Mouse (Mus musculus): ENCODE results near the gene Pnrc1. TPM values are rescaled to one million over a fixed set of nuclear protein-coding genes. Genes with fewer than 3 reads are reported as not detected.

Pnrc1 gene
- polyA plus RNA-seq, 1 experiment: 337 TPM

DNA sequence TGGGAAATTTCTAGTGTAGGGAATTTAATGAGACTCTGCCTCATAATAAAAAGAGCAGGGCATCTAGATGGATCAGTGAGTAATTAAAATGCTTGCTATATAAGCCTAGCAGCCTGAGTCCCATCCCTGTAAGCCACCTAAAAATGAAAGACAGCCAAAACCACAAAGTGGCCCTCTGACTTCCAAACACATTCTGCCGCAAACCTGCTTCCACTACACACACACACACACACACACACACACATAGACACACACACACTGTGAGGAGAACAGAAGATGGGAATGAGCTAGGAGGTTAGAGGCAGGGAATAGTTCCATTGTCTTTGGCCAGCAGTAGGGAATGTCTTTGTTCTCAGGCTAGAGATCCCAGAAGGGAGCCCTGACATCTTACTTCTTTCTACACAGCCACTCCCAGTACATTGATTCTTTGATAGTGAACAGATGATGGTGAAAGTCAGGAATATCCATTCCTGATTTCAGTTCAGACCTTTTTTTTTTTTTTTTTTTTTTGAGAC, 40.2 kb downstream of the Pnrc1 start:
- no peak overlapping the region for H3K27ac ChIP-seq (ENCODE audit: insufficient read depth, low read depth, low read length)
- H3K36me3 ChIP-seq (ENCODE audit: control insufficient read depth, insufficient read depth, low read length): peaks cover 12% of the 10 kb centered on the region
- H3K4me3 ChIP-seq (ENCODE audit: low read depth, low read length): no peak overlapping the region
- H3K27me3 ChIP-seq (ENCODE audit: control insufficient read depth, insufficient read depth, low read length): no peaks in the 10 kb centered on the region
- 84% methylated on average over 1 of the region's 1 CpGs for WGBS
- H3K4me1 ChIP-seq (ENCODE audit: control insufficient read depth, insufficient read depth, insufficient read length, low read length): 0 out of 2 replicates have a peak, but pooled peaks cover 2% of the 10 kb centered on the region
- no peak for TF ChIP-seq CTCF (IDR thresholded peaks at IDR 0.05; ENCODE audit: extremely low read depth, insufficient read length, insufficient replicate concordance, low read depth, low read length)
- no peak for TF ChIP-seq POLR2A (IDR thresholded peaks at IDR 0.05; ENCODE audit: low read depth, low read length)

DNA sequence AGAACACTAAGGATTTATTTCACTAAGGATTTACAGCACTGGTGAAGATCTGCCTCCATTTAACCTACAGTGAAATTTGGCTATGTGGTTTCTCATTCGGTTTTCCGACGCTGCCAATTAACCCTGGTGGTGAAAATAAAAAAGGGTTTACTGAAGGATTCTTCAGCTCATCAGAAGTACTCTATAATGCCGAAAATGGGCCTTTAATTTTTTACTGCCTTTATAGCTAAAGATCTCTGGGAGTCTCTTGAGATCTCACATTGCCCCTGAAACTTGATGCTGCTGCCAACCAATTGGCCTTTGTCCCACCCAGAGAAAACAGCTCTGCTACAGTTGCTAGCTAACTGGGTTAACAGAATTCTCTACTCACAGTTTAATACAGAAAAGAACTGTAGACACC, 41.0 kb downstream of the Pnrc1 start:
- 0% methylated on average over 4 of the region's 4 CpGs for WGBS
- H3K4me1 ChIP-seq (ENCODE audit: control insufficient read depth, insufficient read depth, insufficient read length, low read length): 0 out of 2 replicates have a peak, but pooled peaks cover 4% of the 10 kb centered on the region
- peak overlapping the region; percentile 40; the same call in 1 of the 2 replicates for H3K4me3 ChIP-seq (ENCODE audit: low read depth, low read length)
- no peaks in the 10 kb centered on the region for H3K27me3 ChIP-seq (ENCODE audit: control insufficient read depth, insufficient read depth, low read length)
- TF ChIP-seq POLR2A (IDR thresholded peaks at IDR 0.05; ENCODE audit: low read depth, low read length): no peak
- H3K27ac ChIP-seq (ENCODE audit: insufficient read depth, low read depth, low read length): peak overlapping the region; percentile 59
- peaks cover 20% of the 10 kb centered on the region for H3K36me3 ChIP-seq (ENCODE audit: control insufficient read depth, insufficient read depth, low read length)

GRCm38 (mm10) chr4:33248062-33248889, 41.7 kb downstream of the Pnrc1 start:
- Histone ChIP-seq H3K36me3 (ENCODE audit: control insufficient read depth, insufficient read depth, low read length) (peaks cover 20% of the 10 kb centered on the region), H3K4me3 (ENCODE audit: low read depth, low read length) (peak overlapping the region; percentile 75), H3K4me1 (ENCODE audit: control insufficient read depth, insufficient read depth, insufficient read length, low read length) (0 out of 2 replicates have a peak, but pooled peaks cover 4% of the 10 kb centered on the region), H3K27ac (ENCODE audit: insufficient read depth, low read depth, low read length) (peak overlapping the region; percentile 97), H3K27me3 (ENCODE audit: control insufficient read depth, insufficient read depth, low read length) (no peaks in the 10 kb centered on the region)
- under 1% methylated on average over 88 of the region's 88 CpGs for WGBS
- TF ChIP-seq CTCF (IDR thresholded peaks at IDR 0.05; ENCODE audit: extremely low read depth, insufficient read length, insufficient replicate concordance, low read depth, low read length) (no peak), POLR2A (IDR thresholded peaks at IDR 0.05; ENCODE audit: low read depth, low read length) (peak; percentile 94)

- no peaks in the 10 kb centered on the region for H3K27me3 ChIP-seq (ENCODE audit: control insufficient read depth, insufficient read depth, low read length)
- peak overlapping the region; percentile 97 for H3K27ac ChIP-seq (ENCODE audit: insufficient read depth, low read depth, low read length)
- TF ChIP-seq CTCF (IDR thresholded peaks at IDR 0.05; ENCODE audit: extremely low read depth, insufficient read length, insufficient replicate concordance, low read depth, low read length) (no peak), POLR2A (IDR thresholded peaks at IDR 0.05; ENCODE audit: low read depth, low read length) (peak; percentile 84)
- 2% methylated on average over 60 of the region's 60 CpGs for WGBS
- peaks cover 20% of the 10 kb centered on the region for H3K36me3 ChIP-seq (ENCODE audit: control insufficient read depth, insufficient read depth, low read length)
- H3K4me3 ChIP-seq (ENCODE audit: low read depth, low read length): peak overlapping the region; percentile 75
- peaks cover 9% of the 10 kb centered on the region; the same call in 1 of the 2 replicates for H3K4me1 ChIP-seq (ENCODE audit: control insufficient read depth, insufficient read depth, insufficient read length, low read length)
Observed at GRCm38 (mm10) chr4:33247479-33248053, 42.4 kb downstream of the Pnrc1 start.

- H3K36me3 ChIP-seq (ENCODE audit: control insufficient read depth, insufficient read depth, low read length): peaks cover 20% of the 10 kb centered on the region
- TF ChIP-seq POLR2A (IDR thresholded peaks at IDR 0.05; ENCODE audit: low read depth, low read length) (no peak), CTCF (IDR thresholded peaks at IDR 0.05; ENCODE audit: extremely low read depth, insufficient read length, insufficient replicate concordance, low read depth, low read length) (no peak)
- H3K4me3 ChIP-seq (ENCODE audit: low read depth, low read length): peak overlapping the region; percentile 53
- WGBS: 30% methylated on average over 14 of the region's 14 CpGs
- H3K27me3 ChIP-seq (ENCODE audit: control insufficient read depth, insufficient read depth, low read length): no peaks in the 10 kb centered on the region
- H3K4me1 ChIP-seq (ENCODE audit: control insufficient read depth, insufficient read depth, insufficient read length, low read length): peaks cover 9% of the 10 kb centered on the region; the same call in 1 of the 2 replicates
- H3K27ac ChIP-seq (ENCODE audit: insufficient read depth, low read depth, low read length): no peak overlapping the region
Observed at GRCm38 (mm10) chr4:33245853-33246395, 44.0 kb downstream of the Pnrc1 start.

GRCm38 (mm10) chr4:33243921-33244320, 46.0 kb downstream of the Pnrc1 start:
- no peaks in the 10 kb centered on the region for H3K27me3 ChIP-seq (ENCODE audit: control insufficient read depth, insufficient read depth, low read length)
- H3K4me3 ChIP-seq (ENCODE audit: low read depth, low read length): no peak overlapping the region
- 67% methylated on average over 4 of the region's 4 CpGs for WGBS
- H3K4me1 ChIP-seq (ENCODE audit: control insufficient read depth, insufficient read depth, insufficient read length, low read length): peaks cover 12% of the 10 kb centered on the region; the same call in 1 of the 2 replicates
- TF ChIP-seq POLR2A (IDR thresholded peaks at IDR 0.05; ENCODE audit: low read depth, low read length) (no peak), CTCF (IDR thresholded peaks at IDR 0.05; ENCODE audit: extremely low read depth, insufficient read length, insufficient replicate concordance, low read depth, low read length) (no peak)
- H3K36me3 ChIP-seq (ENCODE audit: control insufficient read depth, insufficient read depth, low read length): peaks cover 20% of the 10 kb centered on the region
- no peak overlapping the region for H3K27ac ChIP-seq (ENCODE audit: insufficient read depth, low read depth, low read length)
